Mouse (Mus musculus) heart, adult 2 months (tissue): ENCODE data around the gene Lmtk2. TPM values are rescaled to one million over a fixed set of nuclear protein-coding genes. Genes with fewer than 3 reads are reported as not detected.

Experiments used
- DNase-seq, 2 experiments: peaks; one replicate each; pipeline ENCODE4 v3.0.0; 2021
- H3K27ac ChIP-seq: fragments of 200-600 bp; 2 replicates; pipeline ENCODE4 v1.8.1; 2022
- H3K27me3 ChIP-seq: fragments of 200-500 bp; 2 replicates; pipeline ENCODE4 v1.6.1; 2012; ENCODE audit warnings: mild to moderate bottlenecking, low read length, inconsistent platforms, mixed read lengths; ENCODE audit not compliant: control insufficient read depth, insufficient read depth
- H3K36me3 ChIP-seq: fragments of 200-500 bp; 2 replicates; pipeline ENCODE4 v1.6.1; 2012; ENCODE audit warnings: low read length, inconsistent platforms; ENCODE audit not compliant: control insufficient read depth, insufficient read depth
- H3K4me1 ChIP-seq: fragments of 200-500 bp; 2 replicates; pipeline ENCODE4 v1.6.1; 2011; ENCODE audit warnings: low read length; ENCODE audit not compliant: control insufficient read depth, insufficient read depth
- H3K4me3 ChIP-seq: fragments of 200-600 bp; 2 replicates; pipeline ENCODE4 v1.8.1; 2022
- H3K79me2 ChIP-seq: fragments of 200-500 bp; replicated peaks from 2 replicates; pipeline ENCODE4 v1.6.1; 2012; ENCODE audit warnings: mild to moderate bottlenecking, inconsistent platforms, low read length, moderate library complexity, mixed read lengths; ENCODE audit not compliant: control insufficient read depth, insufficient read depth
- H3K9ac ChIP-seq: fragments of 200-500 bp; 2 replicates; pipeline ENCODE4 v1.6.1; 2012; ENCODE audit warnings: low read depth, mild to moderate bottlenecking, control low read depth, inconsistent platforms, low read length, mixed read lengths
- CTCF ChIP-seq: fragments of 200-600 bp; IDR thresholded peaks from 2 replicates; pipeline ENCODE4 v1.8.1; 2022; ENCODE audit warnings: antibody characterized with exemption, mild to moderate bottlenecking, moderate library complexity
- EP300 ChIP-seq: fragments of 200-500 bp; IDR thresholded peaks from 2 replicates; pipeline ENCODE4 v1.6.1; 2011; ENCODE audit warnings: low read depth, low read length, control low read depth; ENCODE audit not compliant: insufficient read depth
- POLR2A ChIP-seq: fragments of 200-500 bp; IDR thresholded peaks from 2 replicates; pipeline ENCODE4 v1.6.1; 2011; ENCODE audit warnings: mild to moderate bottlenecking, low read depth, low read length, control low read depth; ENCODE audit not compliant: insufficient read depth
- WGBS: fragments of 180-500 bp; shearing (Covaris S2); methylation state at CpG from one replicate; pipeline ENCODE4 v1.1.7; 2018; 5-methylcytosine and 5-hydroxymethylcytosine counted together
- intact Hi-C: fragments of 180-260 bp; cut with DNase I; formaldehyde crosslinking; loops from one replicate; pipeline ENCODE4 v1.15.1; 2025
- polyA plus RNA-seq: library from polyadenylated mRNA; depleted of rRNA; stranded (reverse); fragments of >200 nt; gene quantifications from 2 replicates; pipeline ENCODE4 v1.2.3, GENCODE M21; 2012
- total RNA-seq, 2 experiments: library from RNA; stranded (reverse); gene quantifications; 2 replicates each; pipeline ENCODE4 v1.2.3; 2021

Lmtk2 gene
- total and polyA plus RNA-seq, 3 experiments = 12.5 to 30.3 (median 27.9) TPM

DNA sequence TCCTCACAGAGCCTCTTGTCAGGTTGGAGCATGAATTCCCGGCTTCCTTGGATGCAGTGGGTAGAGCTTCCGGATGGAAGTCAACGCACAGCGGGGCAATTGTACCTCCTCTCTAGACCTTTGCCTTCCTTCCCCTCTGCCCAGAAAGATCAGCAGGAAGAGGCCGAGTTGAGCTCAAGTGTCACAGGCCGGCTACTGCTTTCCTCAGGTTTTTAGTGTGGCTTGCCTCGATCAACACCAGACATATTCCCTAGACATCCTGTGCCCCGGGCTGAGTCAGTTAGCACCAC is 1.7 kb upstream of the Lmtk2 start:
- no peaks in the 10 kb centered on the region; the same call in 1 of the 2 replicates for H3K36me3 ChIP-seq
- H3K27me3 ChIP-seq = no peaks in the 10 kb centered on the region
- DNase-seq = no peak
- WGBS = 19% methylated on average over 8 of the region's 8 CpGs
- no peak overlapping the region for H3K9ac ChIP-seq
- TF ChIP-seq POLR2A (no peak), EP300 (no peak), CTCF (no peak)
- H3K4me3 ChIP-seq = no peak overlapping the region
- H3K79me2 ChIP-seq = peaks cover 5% of the 10 kb centered on the region
- H3K27ac ChIP-seq = no peak overlapping the region
- H3K4me1 ChIP-seq = peaks cover 3% of the 10 kb centered on the region
- intact Hi-C loops = no loop called here

- H3K27me3 ChIP-seq = no peaks in the 10 kb centered on the region
- no peak overlapping the region; the same call in 1 of the 2 replicates for H3K27ac ChIP-seq
- DNase-seq = no peak
- WGBS = 6% methylated on average over 16 of the region's 20 CpGs
- intact Hi-C loops = loop anchor here (1.0 kb wide), 2 partner anchors 13 to 53 kb away; no protein-coding TSS in a partner anchor
- peaks cover 5% of the 10 kb centered on the region for H3K79me2 ChIP-seq
- peak overlapping the region; percentile 100 for H3K9ac ChIP-seq
- peaks cover 7% of the 10 kb centered on the region for H3K36me3 ChIP-seq
- peak overlapping the region; percentile 73 for H3K4me3 ChIP-seq
- TF ChIP-seq EP300 = no peak
- no peak for TF ChIP-seq POLR2A
- no peak for TF ChIP-seq CTCF
- H3K4me1 ChIP-seq = peaks cover 12% of the 10 kb centered on the region
Observed at GRCm38 (mm10) chr5:144100948-144101347, 712 bp downstream of the Lmtk2 start.

DNA sequence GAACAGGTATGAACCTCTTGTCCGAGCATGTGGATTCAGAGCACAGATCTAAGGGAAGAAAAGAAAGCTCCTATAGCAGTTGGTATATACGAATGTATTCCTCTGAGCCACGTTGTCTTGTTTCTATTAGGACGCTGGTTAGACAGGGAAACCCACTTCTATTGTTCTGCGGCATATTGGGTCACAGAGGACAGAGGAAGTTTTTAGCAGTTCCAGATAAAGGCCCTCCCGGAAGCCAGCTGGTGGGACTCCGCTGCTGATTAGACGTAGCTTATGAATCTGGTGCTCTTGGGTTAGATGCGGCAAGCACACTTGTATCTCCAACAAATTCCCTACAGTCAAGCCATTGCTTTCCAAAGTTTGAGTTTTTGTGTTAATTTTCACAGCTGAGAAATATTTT is 4.8 kb downstream of the Lmtk2 start:
- TF ChIP-seq EP300 = 0 out of 2 replicates have a peak, but pooled peaks have one; percentile 41
- TF ChIP-seq CTCF = no peak
- TF ChIP-seq POLR2A = no peak
- Histone ChIP-seq H3K27ac (peak overlapping the region; percentile 54), H3K4me3 (no peak overlapping the region), H3K9ac (peak overlapping the region; percentile 14; the same call in 1 of the 2 replicates), H3K4me1 (peaks cover 15% of the 10 kb centered on the region), H3K36me3 (peaks cover 7% of the 10 kb centered on the region), H3K79me2 (peaks cover 5% of the 10 kb centered on the region), H3K27me3 (no peaks in the 10 kb centered on the region)
- intact Hi-C loops = no loop called here
- peak; percentile 36 to 37 for DNase-seq
- 11% methylated on average over 9 of the region's 9 CpGs for WGBS

GRCm38 (mm10) chr5:144105471-144106129 is 5.4 kb downstream of the Lmtk2 start:
- peaks cover 3% of the 10 kb centered on the region for H3K79me2 ChIP-seq
- H3K9ac ChIP-seq = no peak overlapping the region
- peaks cover 15% of the 10 kb centered on the region for H3K4me1 ChIP-seq
- no peaks in the 10 kb centered on the region for H3K27me3 ChIP-seq
- no peak for DNase-seq
- H3K27ac ChIP-seq = peak overlapping the region; percentile 47
- intact Hi-C loops = no loop called here
- TF ChIP-seq CTCF (no peak), POLR2A (no peak), EP300 (no peak)
- 44% methylated on average over 6 of the region's 6 CpGs for WGBS
- no peak overlapping the region for H3K4me3 ChIP-seq
- H3K36me3 ChIP-seq = peaks cover 7% of the 10 kb centered on the region

DNA sequence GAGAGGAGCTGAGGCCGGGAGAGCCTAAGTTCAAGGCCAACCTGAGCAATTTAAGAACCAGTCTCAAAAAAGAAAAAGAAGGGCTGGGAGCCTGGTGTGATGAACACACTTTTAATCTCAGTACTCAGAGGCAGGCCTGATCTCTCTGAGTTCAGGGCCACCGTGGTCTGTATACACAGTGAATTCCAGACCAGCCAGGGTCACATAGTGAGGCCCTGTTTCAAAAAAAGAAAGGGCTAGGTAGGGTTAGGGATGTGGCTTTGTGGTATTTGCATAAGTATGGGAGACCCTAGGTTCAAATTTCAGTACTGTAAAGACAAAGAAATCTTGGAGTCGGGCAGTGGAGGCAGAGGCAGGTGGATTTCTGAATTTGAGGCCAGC is 5.9 kb downstream of the Lmtk2 start:
- H3K4me1 ChIP-seq = peaks cover 15% of the 10 kb centered on the region
- no peak overlapping the region for H3K27ac ChIP-seq
- peaks cover 2% of the 10 kb centered on the region for H3K79me2 ChIP-seq
- H3K4me3 ChIP-seq = no peak overlapping the region
- TF ChIP-seq EP300 = no peak
- no peak for TF ChIP-seq POLR2A
- no peak for TF ChIP-seq CTCF
- intact Hi-C loops = no loop called here
- 63% methylated on average over 3 of the region's 3 CpGs for WGBS
- no peaks in the 10 kb centered on the region for H3K27me3 ChIP-seq
- H3K9ac ChIP-seq = no peak overlapping the region
- H3K36me3 ChIP-seq = peaks cover 7% of the 10 kb centered on the region
- DNase-seq = no peak

DNA sequence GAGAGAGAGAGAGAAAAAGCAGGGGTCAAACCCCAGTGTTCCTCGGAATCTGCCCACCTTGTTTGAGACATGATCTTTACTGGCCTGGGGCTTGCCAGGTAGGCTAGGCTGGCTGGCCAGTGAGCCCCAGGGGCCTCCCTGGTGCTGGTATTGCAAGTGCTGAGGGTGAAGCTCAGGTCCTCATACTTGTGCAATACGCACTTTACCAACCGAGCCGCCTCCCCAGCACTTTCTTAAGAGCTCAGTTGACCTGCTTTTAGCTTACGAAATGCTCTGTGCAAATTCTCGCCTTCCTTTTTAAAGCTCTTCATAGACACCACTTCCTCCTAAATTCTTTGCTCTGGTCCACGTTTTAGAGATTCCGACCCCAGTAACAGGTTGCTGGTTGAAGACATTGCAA is 9.0 kb downstream of the Lmtk2 start:
- Histone ChIP-seq H3K4me3 (no peak overlapping the region), H3K27me3 (no peaks in the 10 kb centered on the region), H3K36me3 (peaks cover 7% of the 10 kb centered on the region), H3K9ac (no peak overlapping the region), H3K27ac (no peak overlapping the region), H3K79me2 (peaks cover 3% of the 10 kb centered on the region), H3K4me1 (peaks cover 12% of the 10 kb centered on the region)
- WGBS = 90% methylated on average over 8 of the region's 8 CpGs
- no peak for TF ChIP-seq EP300
- no peak for TF ChIP-seq CTCF
- no peak for TF ChIP-seq POLR2A
- peak in 1 of 2 experiments; percentile 14 for DNase-seq
- intact Hi-C loops = no loop called here
